Mouse (Mus musculus): ENCODE data around the gene Arhgap29. TPM values are rescaled to one million over a fixed set of nuclear protein-coding genes. Genes with fewer than 3 reads are reported as not detected.

Gene Arhgap29
- polyA plus RNA-seq (2014; fragmentation: Nextera tagmentation; extraction: Ambion mirVana) = 36.7 and 39.3 TPM in 2 replicates

DNA sequence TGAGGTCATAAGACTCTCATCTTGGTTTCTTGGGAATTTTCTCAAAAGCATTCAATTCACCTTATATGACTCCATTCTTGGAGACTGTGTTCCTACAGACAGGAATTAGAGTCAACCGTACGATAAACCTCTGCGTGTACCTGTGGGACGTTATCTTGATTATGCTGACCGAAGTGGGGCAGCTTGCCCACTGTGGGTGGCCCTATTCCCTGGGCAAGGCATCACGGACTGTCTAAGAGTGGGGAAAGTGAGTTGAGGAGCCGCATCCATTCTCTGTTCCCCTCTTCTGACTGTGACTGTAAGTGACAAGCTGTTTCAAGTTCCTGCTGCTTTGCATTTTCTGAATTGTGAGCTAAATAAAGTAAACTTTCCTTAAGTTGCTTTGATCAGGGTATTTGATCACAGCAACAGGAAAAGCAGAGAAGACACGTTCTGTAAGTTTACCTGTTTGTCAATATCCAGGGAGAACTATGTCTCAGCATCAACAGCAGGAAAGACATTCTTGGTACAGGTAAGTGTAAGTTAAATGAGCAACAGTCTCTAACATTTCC lies at the start of gene Arhgap29:
TSS of gene Arhgap29 (plus strand) at position 501 of the 551 bp plus-strand sequence.
- H3K9ac ChIP-seq = peak within 1 kb of the TSS; percentile 64
- H3K36me3 ChIP-seq (replicated peaks; ENCODE audit: control insufficient read depth, insufficient read depth) = no peaks in the 10 kb centered on the region
- H3K27ac ChIP-seq = no peak within 1 kb of the TSS
- peak within 1 kb of the TSS; percentile 70 for H3K4me3 ChIP-seq (replicated peaks; ENCODE audit: low read length)
- DNase-seq (ENCODE audit: low spot score) (no peak), ATAC-seq (ENCODE audit: low FRiP score) (no peak)
- no peaks in the 10 kb centered on the region for H3K9me3 ChIP-seq (ENCODE audit: control insufficient read depth, low read length)
- 92% methylated on average over 8 of the region's 8 CpGs for WGBS
- no peaks in the 10 kb centered on the region; the same call in 1 of the 2 replicates for H3K4me1 ChIP-seq (replicated peaks; ENCODE audit: control insufficient read depth, insufficient read depth, low read length)
- H3K27me3 ChIP-seq (ENCODE audit: control insufficient read depth, insufficient read depth, low read length) = peaks cover 34% of the 10 kb centered on the region
- peak within 1 kb of the TSS; percentile 81 for H3K4me2 ChIP-seq (replicated peaks)

GRCm38 (mm10) chr3:121902729-121903128 lies 49.6 kb upstream of the Arhgap29 start:
- Histone ChIP-seq H3K9ac (no peak overlapping the region), H3K4me3 (replicated peaks; ENCODE audit: low read length) (no peak overlapping the region), H3K36me3 (replicated peaks; ENCODE audit: control insufficient read depth, insufficient read depth) (no peaks in the 10 kb centered on the region), H3K4me1 (replicated peaks; ENCODE audit: control insufficient read depth, insufficient read depth, low read length) (no peaks in the 10 kb centered on the region), H3K9me3 (ENCODE audit: control insufficient read depth, low read length) (no peaks in the 10 kb centered on the region), H3K27me3 (ENCODE audit: control insufficient read depth, insufficient read depth, low read length) (no peaks in the 10 kb centered on the region), H3K27ac (no peak overlapping the region), H3K4me2 (replicated peaks) (no peak overlapping the region)
- DNase-seq (ENCODE audit: low spot score) (no peak), ATAC-seq (ENCODE audit: low FRiP score) (no peak)
- WGBS = 87% methylated on average over 5 of the region's 5 CpGs

DNA sequence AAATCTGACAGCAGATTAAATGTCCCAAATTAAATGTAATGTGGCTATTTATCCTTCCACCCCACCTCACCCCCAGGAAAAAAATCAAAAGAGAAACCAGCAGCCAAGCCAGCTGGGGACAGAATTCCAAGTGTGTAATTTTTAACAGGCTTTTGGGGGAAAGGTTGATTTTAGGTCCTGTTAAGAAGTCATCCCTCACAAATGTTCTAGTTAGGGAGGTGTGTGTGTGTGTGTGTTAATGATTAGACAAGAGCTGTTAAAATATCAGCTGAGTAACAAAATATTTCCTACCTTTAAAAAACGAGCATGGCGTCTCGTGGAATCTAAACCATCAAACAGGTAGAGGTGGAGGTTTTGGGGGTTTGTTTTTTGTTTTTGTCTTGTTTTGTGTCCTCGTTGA lies 49.1 kb upstream of the Arhgap29 start:
- Histone ChIP-seq H3K27me3 (ENCODE audit: control insufficient read depth, insufficient read depth, low read length) (no peaks in the 10 kb centered on the region), H3K4me3 (replicated peaks; ENCODE audit: low read length) (no peak overlapping the region), H3K4me2 (replicated peaks) (no peak overlapping the region), H3K27ac (no peak overlapping the region), H3K9ac (no peak overlapping the region), H3K4me1 (replicated peaks; ENCODE audit: control insufficient read depth, insufficient read depth, low read length) (no peaks in the 10 kb centered on the region), H3K9me3 (ENCODE audit: control insufficient read depth, low read length) (no peaks in the 10 kb centered on the region), H3K36me3 (replicated peaks; ENCODE audit: control insufficient read depth, insufficient read depth) (no peaks in the 10 kb centered on the region)
- 91% methylated on average over 4 of the region's 4 CpGs for WGBS
- ATAC-seq (ENCODE audit: low FRiP score) (no peak), DNase-seq (ENCODE audit: low spot score) (no peak)

GRCm38 (mm10) chr3:121903695-121904094 lies 48.6 kb upstream of the Arhgap29 start:
- Histone ChIP-seq H3K4me1 (replicated peaks; ENCODE audit: control insufficient read depth, insufficient read depth, low read length) (no peaks in the 10 kb centered on the region), H3K4me3 (replicated peaks; ENCODE audit: low read length) (no peak overlapping the region), H3K4me2 (replicated peaks) (no peak overlapping the region), H3K27me3 (ENCODE audit: control insufficient read depth, insufficient read depth, low read length) (no peaks in the 10 kb centered on the region), H3K9me3 (ENCODE audit: control insufficient read depth, low read length) (no peaks in the 10 kb centered on the region), H3K9ac (no peak overlapping the region), H3K27ac (no peak overlapping the region), H3K36me3 (replicated peaks; ENCODE audit: control insufficient read depth, insufficient read depth) (no peaks in the 10 kb centered on the region)
- WGBS = 86% methylated on average over 8 of the region's 8 CpGs
- DNase-seq (ENCODE audit: low spot score) (no peak), ATAC-seq (ENCODE audit: low FRiP score) (no peak)

GRCm38 (mm10) chr3:121904476-121904875 lies 47.9 kb upstream of the Arhgap29 start:
- 89% methylated on average over 2 of the region's 2 CpGs for WGBS
- H3K4me1 ChIP-seq (replicated peaks; ENCODE audit: control insufficient read depth, insufficient read depth, low read length) = no peaks in the 10 kb centered on the region
- no peak overlapping the region for H3K27ac ChIP-seq
- no peak overlapping the region for H3K4me3 ChIP-seq (replicated peaks; ENCODE audit: low read length)
- ATAC-seq (ENCODE audit: low FRiP score) = no peak
- H3K4me2 ChIP-seq (replicated peaks) = no peak overlapping the region
- H3K27me3 ChIP-seq (ENCODE audit: control insufficient read depth, insufficient read depth, low read length) = no peaks in the 10 kb centered on the region
- no peak for DNase-seq (ENCODE audit: low spot score)
- no peak overlapping the region for H3K9ac ChIP-seq
- H3K36me3 ChIP-seq (replicated peaks; ENCODE audit: control insufficient read depth, insufficient read depth) = no peaks in the 10 kb centered on the region
- H3K9me3 ChIP-seq (ENCODE audit: control insufficient read depth, low read length) = no peaks in the 10 kb centered on the region

DNA sequence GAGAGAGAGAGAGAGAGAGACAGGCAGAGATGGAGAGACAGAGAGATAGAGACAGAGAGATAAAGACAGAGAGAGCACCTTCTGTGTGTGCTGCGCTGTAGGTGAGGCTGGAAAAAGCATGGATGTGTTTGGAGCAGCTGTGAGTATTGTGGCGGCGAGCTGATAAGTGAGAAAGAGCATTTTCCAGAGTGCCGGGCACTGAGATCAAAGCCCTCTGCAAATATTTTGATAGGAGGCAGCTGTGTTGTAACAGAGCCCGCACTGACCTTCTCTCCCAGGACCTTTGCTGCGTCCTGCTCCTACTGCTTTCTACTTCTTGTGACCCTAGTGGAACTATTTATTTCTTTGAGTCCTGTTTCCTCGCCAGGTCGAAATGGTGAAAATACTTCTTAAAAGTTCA lies 45.7 kb upstream of the Arhgap29 start:
- DNase-seq (ENCODE audit: low spot score) (no peak), ATAC-seq (ENCODE audit: low FRiP score) (no peak)
- Histone ChIP-seq H3K36me3 (replicated peaks; ENCODE audit: control insufficient read depth, insufficient read depth) (no peaks in the 10 kb centered on the region), H3K9me3 (ENCODE audit: control insufficient read depth, low read length) (no peaks in the 10 kb centered on the region), H3K27ac (no peak overlapping the region), H3K27me3 (ENCODE audit: control insufficient read depth, insufficient read depth, low read length) (no peaks in the 10 kb centered on the region), H3K9ac (no peak overlapping the region), H3K4me1 (replicated peaks; ENCODE audit: control insufficient read depth, insufficient read depth, low read length) (no peaks in the 10 kb centered on the region), H3K4me3 (replicated peaks; ENCODE audit: low read length) (no peak overlapping the region), H3K4me2 (replicated peaks) (no peak overlapping the region)
- 73% methylated on average over 8 of the region's 8 CpGs for WGBS

- 72% methylated on average over 3 of the region's 3 CpGs for WGBS
- Histone ChIP-seq H3K4me1 (replicated peaks; ENCODE audit: control insufficient read depth, insufficient read depth, low read length) (no peaks in the 10 kb centered on the region), H3K9me3 (ENCODE audit: control insufficient read depth, low read length) (no peaks in the 10 kb centered on the region), H3K27me3 (ENCODE audit: control insufficient read depth, insufficient read depth, low read length) (no peaks in the 10 kb centered on the region), H3K9ac (no peak overlapping the region), H3K36me3 (replicated peaks; ENCODE audit: control insufficient read depth, insufficient read depth) (no peaks in the 10 kb centered on the region), H3K4me3 (replicated peaks; ENCODE audit: low read length) (no peak overlapping the region), H3K4me2 (replicated peaks) (no peak overlapping the region), H3K27ac (no peak overlapping the region)
- ATAC-seq (ENCODE audit: low FRiP score) (no peak), DNase-seq (ENCODE audit: low spot score) (no peak)
Measured at GRCm38 (mm10) chr3:121909155-121909554, 43.2 kb upstream of the Arhgap29 start.

DNA sequence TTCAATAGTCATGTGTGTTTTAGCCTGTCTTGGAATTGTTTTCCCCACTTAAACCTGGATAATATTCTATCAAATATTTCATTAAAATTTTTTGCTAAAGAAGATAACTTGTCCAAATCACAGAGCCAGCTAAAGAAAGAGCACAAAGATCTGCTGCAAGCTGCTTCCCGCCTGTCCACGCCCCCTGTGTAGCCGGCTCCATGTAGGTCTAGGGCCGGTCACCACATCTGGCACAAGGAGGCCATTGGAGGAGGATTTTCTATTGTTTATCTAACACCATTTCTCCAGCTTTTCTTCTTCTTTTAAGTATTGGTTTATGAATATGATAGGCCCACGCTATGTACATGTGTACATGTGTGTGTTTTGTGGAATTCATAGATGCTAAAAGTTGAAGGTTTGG lies 38.9 kb upstream of the Arhgap29 start:
- Histone ChIP-seq H3K4me3 (replicated peaks; ENCODE audit: low read length) (no peak overlapping the region), H3K27ac (no peak overlapping the region), H3K4me1 (replicated peaks; ENCODE audit: control insufficient read depth, insufficient read depth, low read length) (no peaks in the 10 kb centered on the region), H3K36me3 (replicated peaks; ENCODE audit: control insufficient read depth, insufficient read depth) (no peaks in the 10 kb centered on the region), H3K4me2 (replicated peaks) (no peak overlapping the region), H3K9ac (no peak overlapping the region), H3K27me3 (ENCODE audit: control insufficient read depth, insufficient read depth, low read length) (no peaks in the 10 kb centered on the region), H3K9me3 (ENCODE audit: control insufficient read depth, low read length) (no peaks in the 10 kb centered on the region)
- 91% methylated on average over 5 of the region's 5 CpGs for WGBS
- ATAC-seq (ENCODE audit: low FRiP score) (no peak), DNase-seq (ENCODE audit: low spot score) (no peak)

- Histone ChIP-seq H3K27ac (peak overlapping the region; percentile 60; the same call in 1 of the 2 replicates), H3K36me3 (replicated peaks; ENCODE audit: control insufficient read depth, insufficient read depth) (no peaks in the 10 kb centered on the region), H3K9ac (no peak overlapping the region), H3K4me2 (replicated peaks) (no peak overlapping the region), H3K9me3 (ENCODE audit: control insufficient read depth, low read length) (no peaks in the 10 kb centered on the region), H3K4me3 (replicated peaks; ENCODE audit: low read length) (no peak overlapping the region), H3K4me1 (replicated peaks; ENCODE audit: control insufficient read depth, insufficient read depth, low read length) (no peaks in the 10 kb centered on the region), H3K27me3 (ENCODE audit: control insufficient read depth, insufficient read depth, low read length) (no peaks in the 10 kb centered on the region)
- DNase-seq (ENCODE audit: low spot score) (no peak), ATAC-seq (ENCODE audit: low FRiP score) (no peak)
- 71% methylated on average over 13 of the region's 13 CpGs for WGBS
Measured at GRCm38 (mm10) chr3:121914459-121915185, 37.7 kb upstream of the Arhgap29 start.
